Mouse (Mus musculus) cortical plate, adult 2 months (tissue): Measurements from ENCODE around the gene Emx2. TPM values are rescaled to one million over a fixed set of nuclear protein-coding genes. Genes with fewer than 3 reads are reported as not detected.
A peak's percentile ranks its signal among the peaks of the same experiment; 100 is the strongest.

ENCODE experiments used
- H3K27ac ChIP-seq: fragments of 200-500 bp; 2 replicates; pipeline ENCODE4 v1.5.1; 2012; ENCODE audit warnings: low read length, control low read depth, inconsistent platforms; ENCODE audit not compliant: insufficient read depth
- H3K4me1 ChIP-seq: fragments of 200-500 bp; 2 replicates; pipeline ENCODE4 v1.6.1; 2011; ENCODE audit warnings: low read length; ENCODE audit not compliant: control insufficient read depth, insufficient read depth
- H3K4me3 ChIP-seq: fragments of 200-500 bp; 2 replicates; pipeline ENCODE4 v1.5.1; 2011; ENCODE audit warnings: mild to moderate bottlenecking, low read length, control low read depth; ENCODE audit not compliant: insufficient read depth
- CTCF ChIP-seq: fragments of 200-500 bp; IDR thresholded peaks from 2 replicates; pipeline ENCODE4 v1.5.1; 2011; ENCODE audit warnings: mild to moderate bottlenecking, control low read depth, low read length; ENCODE audit not compliant: insufficient read depth; ENCODE audit errors: extremely low read depth
- POLR2A ChIP-seq: fragments of 200-500 bp; IDR thresholded peaks from 2 replicates; pipeline ENCODE4 v1.6.1; 2011; ENCODE audit warnings: mild to moderate bottlenecking, low read length, control low read depth; ENCODE audit not compliant: insufficient read depth; ENCODE audit errors: extremely low read depth
- polyA plus RNA-seq: library from polyadenylated mRNA; depleted of rRNA; stranded (reverse); fragments of >200 nt; gene quantifications from 2 replicates; pipeline ENCODE4 v1.2.3, GENCODE M21; 2012

Gene Emx2
- polyA plus RNA-seq, 1 experiment = 12.4 TPM

GRCm38 (mm10) chr19:59462459-59463292 is 4.5 kb downstream of the Emx2 start:
- Histone ChIP-seq H3K27ac (no peak overlapping the region), H3K4me3 (0 out of 2 replicates have a peak overlapping the region, but pooled peaks have one; percentile 1), H3K4me1 (no peaks in the 10 kb centered on the region)
- TF ChIP-seq POLR2A (no peak), CTCF (no peak)

- TF ChIP-seq CTCF (no peak), POLR2A (no peak)
- Histone ChIP-seq H3K4me1 (no peaks in the 10 kb centered on the region), H3K4me3 (no peak overlapping the region), H3K27ac (peak overlapping the region; percentile 23; the same call in 1 of the 2 replicates)
These were observed 5.8 kb downstream of the Emx2 start for GRCm38 (mm10) chr19:59463842-59464443.

- Histone ChIP-seq H3K4me3 (no peak overlapping the region), H3K27ac (no peak overlapping the region), H3K4me1 (no peaks in the 10 kb centered on the region)
- no peak for TF ChIP-seq CTCF
- TF ChIP-seq POLR2A = no peak
These were observed 7.1 kb downstream of the Emx2 start for GRCm38 (mm10) chr19:59465281-59465680.

GRCm38 (mm10) chr19:59465751-59466410 is 7.7 kb downstream of the Emx2 start:
- no peak for TF ChIP-seq POLR2A
- no peak for TF ChIP-seq CTCF
- no peak overlapping the region; the same call in 1 of the 2 replicates for H3K27ac ChIP-seq
- H3K4me3 ChIP-seq = no peak overlapping the region
- H3K4me1 ChIP-seq = no peaks in the 10 kb centered on the region

- Histone ChIP-seq H3K4me1 (no peaks in the 10 kb centered on the region), H3K4me3 (no peak overlapping the region), H3K27ac (no peak overlapping the region)
- TF ChIP-seq CTCF (no peak), POLR2A (no peak)
These were observed 8.3 kb downstream of the Emx2 start for GRCm38 (mm10) chr19:59466417-59466937.

- TF ChIP-seq POLR2A (no peak), CTCF (no peak)
- H3K4me3 ChIP-seq = peak overlapping the region; percentile 3; the same call in 1 of the 2 replicates
- H3K4me1 ChIP-seq = no peaks in the 10 kb centered on the region
- no peak overlapping the region for H3K27ac ChIP-seq
These were observed 8.8 kb downstream of the Emx2 start for GRCm38 (mm10) chr19:59467016-59467412.

- no peak overlapping the region for H3K27ac ChIP-seq
- H3K4me1 ChIP-seq = no peaks in the 10 kb centered on the region
- H3K4me3 ChIP-seq = peak overlapping the region; percentile 3; the same call in 1 of the 2 replicates
- no peak for TF ChIP-seq CTCF
- no peak for TF ChIP-seq POLR2A
These were observed 9.4 kb downstream of the Emx2 start for GRCm38 (mm10) chr19:59467413-59468064.

GRCm38 (mm10) chr19:59468065-59468810 is 10.1 kb downstream of the Emx2 start:
- H3K27ac ChIP-seq = no peak overlapping the region
- no peak overlapping the region for H3K4me3 ChIP-seq

More at GRCm38 (mm10) chr19:59468065-59468810, 10.1 kb downstream of the Emx2 start:
- no peak for TF ChIP-seq POLR2A
- no peak for TF ChIP-seq CTCF
- H3K4me1 ChIP-seq = no peaks in the 10 kb centered on the region
